Mouse (Mus musculus): ENCODE measurements around the gene B4galt1. TPM values are rescaled to one million over a fixed set of nuclear protein-coding genes. Genes with fewer than 3 reads are reported as not detected.
A peak's percentile ranks its signal among the peaks of the same experiment; 100 is the strongest.

Gene B4galt1
- polyA plus RNA-seq (2015; fragmentation: Nextera tagmentation; extraction: Ambion mirVana), result 7.2 and 8.3 TPM in 2 replicates

GRCm38 (mm10) chr4:40853565-40854386, at the start of gene B4galt1:
Gene B4galt1 (minus strand): TSS chr4:40854005.
- ATAC-seq, result peak; percentile 95
- H3K36me3 ChIP-seq, result no peaks in the 10 kb centered on the region
- WGBS, result under 1% methylated on average over 72 of the region's 83 CpGs
- H3K4me2 ChIP-seq (replicated peaks), result peak within 1 kb of the TSS; percentile 85
- no peaks in the 10 kb centered on the region for H3K9me3 ChIP-seq
- peak within 1 kb of the TSS; percentile 74 for H3K4me3 ChIP-seq (replicated peaks)
- H3K27ac ChIP-seq, result peak within 1 kb of the TSS; percentile 88
- no peaks in the 10 kb centered on the region for H3K27me3 ChIP-seq
- H3K4me1 ChIP-seq (replicated peaks), result peaks cover 38% of the 10 kb centered on the region
- H3K9ac ChIP-seq (replicated peaks), result peak within 1 kb of the TSS; percentile 86

GRCm38 (mm10) chr4:40900612-40901011, 46.8 kb upstream of the B4galt1 start:
- Histone ChIP-seq H3K4me2 (replicated peaks) (no peak overlapping the region), H3K27me3 (no peaks in the 10 kb centered on the region), H3K27ac (no peak overlapping the region), H3K9ac (replicated peaks) (no peak overlapping the region), H3K4me1 (replicated peaks) (no peaks in the 10 kb centered on the region), H3K9me3 (0 out of 2 replicates have a peak, but pooled peaks cover 1% of the 10 kb centered on the region), H3K36me3 (no peaks in the 10 kb centered on the region), H3K4me3 (replicated peaks) (no peak overlapping the region)
- ATAC-seq, result no peak
- 85% methylated on average over 4 of the region's 4 CpGs for WGBS

GRCm38 (mm10) chr4:40900071-40900470, 46.3 kb upstream of the B4galt1 start:
- Histone ChIP-seq H3K27ac (no peak overlapping the region), H3K4me3 (replicated peaks) (no peak overlapping the region), H3K4me1 (replicated peaks) (no peaks in the 10 kb centered on the region), H3K4me2 (replicated peaks) (no peak overlapping the region), H3K27me3 (no peaks in the 10 kb centered on the region), H3K9ac (replicated peaks) (no peak overlapping the region), H3K9me3 (0 out of 2 replicates have a peak, but pooled peaks cover 3% of the 10 kb centered on the region), H3K36me3 (no peaks in the 10 kb centered on the region)
- ATAC-seq, result no peak
- WGBS, result 91% methylated on average over 3 of the region's 3 CpGs

GRCm38 (mm10) chr4:40899264-40899663, 45.5 kb upstream of the B4galt1 start:
- WGBS, result 66% methylated on average over 2 of the region's 2 CpGs
- no peak overlapping the region for H3K4me2 ChIP-seq (replicated peaks)
- no peak for ATAC-seq

GRCm38 (mm10) chr4:40898476-40899044, 44.8 kb upstream of the B4galt1 start:
- Histone ChIP-seq H3K4me3 (replicated peaks) (no peak overlapping the region), H3K4me1 (replicated peaks) (no peaks in the 10 kb centered on the region), H3K4me2 (replicated peaks) (no peak overlapping the region), H3K9ac (replicated peaks) (no peak overlapping the region), H3K9me3 (0 out of 2 replicates have a peak, but pooled peaks cover 3% of the 10 kb centered on the region), H3K36me3 (no peaks in the 10 kb centered on the region), H3K27ac (no peak overlapping the region), H3K27me3 (no peaks in the 10 kb centered on the region)
- no peak for ATAC-seq
- 86% methylated on average over 6 of the region's 6 CpGs for WGBS

More at GRCm38 (mm10) chr4:40899264-40899663, 45.5 kb upstream of the B4galt1 start:
- Histone ChIP-seq H3K27ac (no peak overlapping the region), H3K4me3 (replicated peaks) (no peak overlapping the region), H3K4me1 (replicated peaks) (no peaks in the 10 kb centered on the region), H3K27me3 (no peaks in the 10 kb centered on the region), H3K9me3 (0 out of 2 replicates have a peak, but pooled peaks cover 3% of the 10 kb centered on the region), H3K9ac (replicated peaks) (no peak overlapping the region), H3K36me3 (no peaks in the 10 kb centered on the region)

GRCm38 (mm10) chr4:40895646-40896045, 41.8 kb upstream of the B4galt1 start:
- H3K4me1 ChIP-seq (replicated peaks), result no peaks in the 10 kb centered on the region
- no peaks in the 10 kb centered on the region for H3K27me3 ChIP-seq
- ATAC-seq, result no peak
- H3K4me3 ChIP-seq (replicated peaks), result no peak overlapping the region
- H3K27ac ChIP-seq, result no peak overlapping the region
- H3K9ac ChIP-seq (replicated peaks), result no peak overlapping the region
- no peak overlapping the region for H3K4me2 ChIP-seq (replicated peaks)
- WGBS, result 98% methylated on average over 2 of the region's 2 CpGs
- 0 out of 2 replicates have a peak, but pooled peaks cover 3% of the 10 kb centered on the region for H3K9me3 ChIP-seq
- no peaks in the 10 kb centered on the region for H3K36me3 ChIP-seq

GRCm38 (mm10) chr4:40895118-40895517, 41.3 kb upstream of the B4galt1 start:
- Histone ChIP-seq H3K27me3 (no peaks in the 10 kb centered on the region), H3K36me3 (no peaks in the 10 kb centered on the region), H3K4me2 (replicated peaks) (no peak overlapping the region), H3K4me1 (replicated peaks) (no peaks in the 10 kb centered on the region), H3K9ac (replicated peaks) (no peak overlapping the region), H3K4me3 (replicated peaks) (no peak overlapping the region), H3K9me3 (0 out of 2 replicates have a peak, but pooled peaks cover 3% of the 10 kb centered on the region), H3K27ac (no peak overlapping the region)
- WGBS, result 90% methylated on average over 3 of the region's 3 CpGs
- ATAC-seq, result no peak

GRCm38 (mm10) chr4:40891206-40891605, 37.4 kb upstream of the B4galt1 start:
- no peak for ATAC-seq
- H3K9me3 ChIP-seq, result 0 out of 2 replicates have a peak, but pooled peaks cover 3% of the 10 kb centered on the region

GRCm38 (mm10) chr4:40889983-40890382, 36.2 kb upstream of the B4galt1 start:
- no peak overlapping the region for H3K4me2 ChIP-seq (replicated peaks)
- no peaks in the 10 kb centered on the region for H3K4me1 ChIP-seq (replicated peaks)
- H3K36me3 ChIP-seq, result no peaks in the 10 kb centered on the region
- H3K4me3 ChIP-seq (replicated peaks), result no peak overlapping the region
- no peaks in the 10 kb centered on the region for H3K9me3 ChIP-seq
- no peak overlapping the region for H3K27ac ChIP-seq
- ATAC-seq, result no peak
- H3K27me3 ChIP-seq, result no peaks in the 10 kb centered on the region
- 87% methylated on average over 4 of the region's 4 CpGs for WGBS
- no peak overlapping the region for H3K9ac ChIP-seq (replicated peaks)

More at GRCm38 (mm10) chr4:40891206-40891605, 37.4 kb upstream of the B4galt1 start:
- no peaks in the 10 kb centered on the region for H3K4me1 ChIP-seq (replicated peaks)
- H3K27me3 ChIP-seq, result no peaks in the 10 kb centered on the region
- 81% methylated on average over 5 of the region's 5 CpGs for WGBS
- H3K4me2 ChIP-seq (replicated peaks), result no peak overlapping the region
- no peak overlapping the region for H3K9ac ChIP-seq (replicated peaks)
- H3K4me3 ChIP-seq (replicated peaks), result no peak overlapping the region
- H3K36me3 ChIP-seq, result no peaks in the 10 kb centered on the region
- H3K27ac ChIP-seq, result no peak overlapping the region

GRCm38 (mm10) chr4:40889252-40889651, 35.4 kb upstream of the B4galt1 start:
- H3K27ac ChIP-seq, result no peak overlapping the region
- no peaks in the 10 kb centered on the region for H3K36me3 ChIP-seq
- no peak overlapping the region for H3K4me3 ChIP-seq (replicated peaks)
- no peak for ATAC-seq
- no peaks in the 10 kb centered on the region for H3K27me3 ChIP-seq
- H3K4me1 ChIP-seq (replicated peaks), result no peaks in the 10 kb centered on the region
- H3K4me2 ChIP-seq (replicated peaks), result no peak overlapping the region
- no peak overlapping the region for H3K9ac ChIP-seq (replicated peaks)
- WGBS, result 83% methylated on average over 3 of the region's 3 CpGs
- H3K9me3 ChIP-seq, result no peaks in the 10 kb centered on the region

- H3K9ac ChIP-seq (replicated peaks), result no peak overlapping the region
- no peak for ATAC-seq
- no peaks in the 10 kb centered on the region for H3K9me3 ChIP-seq
- no peak overlapping the region for H3K4me2 ChIP-seq (replicated peaks)
- H3K27me3 ChIP-seq, result no peaks in the 10 kb centered on the region
- H3K36me3 ChIP-seq, result no peaks in the 10 kb centered on the region
- H3K4me3 ChIP-seq (replicated peaks), result no peak overlapping the region
- no peak overlapping the region for H3K27ac ChIP-seq
- WGBS, result 89% methylated on average over 11 of the region's 11 CpGs
- H3K4me1 ChIP-seq (replicated peaks), result no peaks in the 10 kb centered on the region
Measured at GRCm38 (mm10) chr4:40888839-40889238, 35.0 kb upstream of the B4galt1 start.

GRCm38 (mm10) chr4:40885883-40886282, 32.1 kb upstream of the B4galt1 start:
- WGBS, result 81% methylated on average over 4 of the region's 4 CpGs

More at GRCm38 (mm10) chr4:40885883-40886282, 32.1 kb upstream of the B4galt1 start:
- no peak for ATAC-seq
- H3K27me3 ChIP-seq, result no peaks in the 10 kb centered on the region
- no peak overlapping the region for H3K27ac ChIP-seq
- no peaks in the 10 kb centered on the region for H3K36me3 ChIP-seq
- no peaks in the 10 kb centered on the region for H3K9me3 ChIP-seq
- no peaks in the 10 kb centered on the region for H3K4me1 ChIP-seq (replicated peaks)
- H3K9ac ChIP-seq (replicated peaks), result no peak overlapping the region
- no peak overlapping the region for H3K4me2 ChIP-seq (replicated peaks)
- H3K4me3 ChIP-seq (replicated peaks), result no peak overlapping the region

Data from midbrain, embryonic 13.5 days (tissue).